Mouse (Mus musculus): ENCODE data around the gene Tnni3k. TPM values are rescaled to one million over a fixed set of nuclear protein-coding genes. Genes with fewer than 3 reads are reported as not detected.

Gene Tnni3k
- polyA plus RNA-seq, 1 experiment from 2014 or later, result not detected

DNA sequence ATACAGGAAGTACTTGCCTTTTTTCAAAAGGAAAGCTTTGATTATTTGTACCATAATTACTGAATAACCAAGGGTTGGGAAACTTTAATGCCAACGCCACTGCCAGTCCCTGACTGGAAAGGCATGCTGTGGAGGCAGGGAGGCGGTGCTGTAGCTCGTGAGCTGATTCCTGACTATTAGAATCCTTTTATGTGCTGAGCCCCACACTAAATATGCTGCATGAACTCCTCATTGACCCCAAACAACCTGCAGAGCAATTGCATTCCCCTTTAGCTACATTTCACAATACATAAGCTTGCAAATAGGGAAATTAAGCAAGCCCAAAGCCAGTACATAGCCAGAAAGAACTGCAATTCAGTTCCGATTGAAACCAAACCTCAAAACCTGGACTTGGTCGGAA, 313.7 kb downstream of the Tnni3k start:
- Histone ChIP-seq H3K36me3 (ENCODE audit: inconsistent target) (no peaks in the 10 kb centered on the region), H3K79me2 (ENCODE audit: inconsistent target) (no peaks in the 10 kb centered on the region), H3K4me3 (ENCODE audit: inconsistent target) (no peak overlapping the region), H3K27ac (no peak overlapping the region)
- WGBS (ENCODE audit: missing documents), result 79% methylated on average over 5 of the region's 5 CpGs

Other genes with a start within 250 kb of the Tnni3k start
- gene Fpgt, start 38.0 kb upstream of the Tnni3k start, polyA plus RNA-seq (2018), result 11.4 to 18.4 TPM (median 13.0 TPM) in 3 replicates
- gene Lrriq3, start 38.0 kb upstream of the Tnni3k start, polyA plus RNA-seq (2018), result 0.26 to 0.59 TPM (median 0.45 TPM) in 3 replicates